Mouse (Mus musculus) A20 (cell line): ENCODE data around the gene Nox1.
A peak's percentile ranks its signal among the peaks of the same experiment; 100 is the strongest.

ENCODE experiments used
- DNase-seq: peaks from one replicate; pipeline ENCODE4 v3.0.0-alpha.2; 2011; ENCODE audit warnings: low read depth, low spot score

Gene Nox1

GRCm38 (mm10) chrX:134128549-134128948 is 93.2 kb downstream of the Nox1 start:
- no peak for DNase-seq

- DNase-seq, result peak; percentile 62
These were observed 105.3 kb downstream of the Nox1 start for GRCm38 (mm10) chrX:134116417-134116816.

GRCm38 (mm10) chrX:134111767-134112166 is 110.0 kb downstream of the Nox1 start:
- DNase-seq, result peak; percentile 26

- no peak for DNase-seq
These were observed 119.1 kb downstream of the Nox1 start for GRCm38 (mm10) chrX:134102641-134103040.

- no peak for DNase-seq
These were observed 136.3 kb downstream of the Nox1 start for GRCm38 (mm10) chrX:134085453-134085852.

GRCm38 (mm10) chrX:134059764-134060163 is 162.0 kb downstream of the Nox1 start:
- peak; percentile 53 for DNase-seq

GRCm38 (mm10) chrX:134058987-134059712 is 162.6 kb downstream of the Nox1 start, which contains the start of gene Cstf2:
Gene Cstf2 (plus strand): TSS chrX:134059187.
- DNase-seq, result peak; percentile 94

GRCm38 (mm10) chrX:134058040-134058875 is 163.5 kb downstream of the Nox1 start:
- DNase-seq, result peak; percentile 43

- no peak for DNase-seq
These were observed 164.9 kb downstream of the Nox1 start for GRCm38 (mm10) chrX:134056897-134057296.

GRCm38 (mm10) chrX:134048994-134049393 is 172.8 kb downstream of the Nox1 start:
- DNase-seq, result no peak
